Mouse (Mus musculus): ENCODE measurements at regions not wholly inside any gene's neighbourhood (a gene's known extent, or its start where the extent isn't known, plus 50 kb on each side); places are given as distances from the start of the nearest gene placed in this dataset.

- H3K9ac ChIP-seq (replicated peaks): no peak overlapping the region
- H3K4me3 ChIP-seq: no peak overlapping the region
- no peaks in the 10 kb centered on the region for H3K4me1 ChIP-seq
- H3K27me3 ChIP-seq: no peaks in the 10 kb centered on the region
- no peak overlapping the region for H3K27ac ChIP-seq (replicated peaks)
- 51% methylated on average over 3 of the region's 3 CpGs for WGBS
- H3K9me3 ChIP-seq: no peaks in the 10 kb centered on the region
- no peaks in the 10 kb centered on the region for H3K36me3 ChIP-seq
- ATAC-seq (replicated peaks): no peak
- no peak overlapping the region for H3K4me2 ChIP-seq (replicated peaks)
Measured at GRCm38 (mm10) chr14:111971857-111972256, 297.0 kb downstream of the Slitrk5 start.

GRCm38 (mm10) chr14:111995809-111996458 is 321.0 kb downstream of the Slitrk5 start:
- Histone ChIP-seq H3K27ac (replicated peaks) (no peak overlapping the region), H3K4me1 (no peaks in the 10 kb centered on the region), H3K4me3 (no peak overlapping the region), H3K36me3 (no peaks in the 10 kb centered on the region), H3K27me3 (no peaks in the 10 kb centered on the region), H3K9ac (replicated peaks) (no peak overlapping the region), H3K4me2 (replicated peaks) (no peak overlapping the region), H3K9me3 (no peaks in the 10 kb centered on the region)
- peak; percentile 82 for ATAC-seq (replicated peaks)
- WGBS: 48% methylated on average over 5 of the region's 5 CpGs

DNA sequence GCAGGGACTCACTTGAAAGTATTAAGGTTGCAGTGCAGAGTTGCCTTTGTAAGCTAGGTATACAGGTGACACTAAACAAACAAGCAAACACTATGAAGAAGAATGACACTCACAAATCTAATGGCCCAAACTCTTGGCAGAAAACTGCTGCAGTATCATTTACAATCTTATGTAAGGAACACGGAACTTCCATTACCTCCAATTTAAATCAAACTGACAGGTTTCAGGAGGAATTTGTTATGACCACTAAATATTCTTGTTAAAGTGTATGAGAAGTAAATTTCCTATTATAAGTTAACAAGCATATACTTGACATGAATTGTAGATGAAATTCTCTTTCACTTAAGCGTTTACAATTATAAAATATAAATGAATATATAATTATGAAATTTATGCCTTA is 327.2 kb downstream of the Slitrk5 start:
- Histone ChIP-seq H3K27me3 (no peaks in the 10 kb centered on the region), H3K27ac (replicated peaks) (no peak overlapping the region), H3K4me3 (no peak overlapping the region), H3K36me3 (no peaks in the 10 kb centered on the region), H3K4me2 (replicated peaks) (no peak overlapping the region), H3K9ac (replicated peaks) (no peak overlapping the region), H3K9me3 (no peaks in the 10 kb centered on the region), H3K4me1 (no peaks in the 10 kb centered on the region)
- 83% methylated on average over 2 of the region's 2 CpGs for WGBS
- no peak for ATAC-seq (replicated peaks)

DNA sequence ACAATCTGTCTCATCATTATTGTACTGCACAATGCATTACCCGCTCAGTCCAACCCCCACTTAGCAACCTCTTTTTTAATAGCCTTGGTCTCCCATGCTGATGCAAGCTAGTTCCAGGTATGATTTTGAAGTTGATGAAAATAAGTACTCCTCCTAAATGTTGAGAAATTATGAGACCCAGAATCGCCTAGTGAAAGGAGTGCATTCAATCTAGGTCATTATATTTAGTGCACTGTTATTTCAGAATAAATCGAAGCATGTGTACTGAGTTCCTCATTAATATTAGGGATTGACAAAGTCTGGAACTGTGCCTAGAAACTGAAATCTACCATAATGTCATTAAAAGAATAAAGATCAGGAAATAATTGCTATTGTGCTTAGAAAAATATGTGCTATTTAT is 328.0 kb downstream of the Slitrk5 start:
- H3K27me3 ChIP-seq: no peaks in the 10 kb centered on the region
- 0 out of 2 replicates have a peak, but pooled peaks have one; percentile 38 for ATAC-seq (replicated peaks)

DNA sequence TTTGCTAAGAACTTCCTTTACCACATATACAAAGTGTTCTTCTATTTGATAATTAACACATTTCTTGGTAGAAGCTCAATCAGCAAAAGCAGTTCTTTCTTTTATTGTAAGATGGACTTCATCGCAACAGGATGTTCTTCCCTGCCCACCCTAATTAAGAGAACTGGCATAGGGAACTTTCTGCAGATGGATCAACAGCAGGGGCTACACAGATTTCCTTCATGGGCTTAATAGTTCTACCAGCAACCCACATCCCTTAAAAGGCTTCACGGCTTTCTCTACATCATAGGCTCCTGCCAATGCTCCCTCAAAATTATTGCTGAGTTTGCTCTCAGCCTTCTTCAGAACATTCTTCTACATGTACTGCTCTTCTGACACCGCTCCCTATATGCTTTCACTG is 333.8 kb downstream of the Slitrk5 start:
- no peak overlapping the region for H3K27ac ChIP-seq (replicated peaks)
- no peaks in the 10 kb centered on the region for H3K36me3 ChIP-seq
- H3K4me1 ChIP-seq: no peaks in the 10 kb centered on the region
- WGBS: 79% methylated on average over 3 of the region's 3 CpGs
- no peak overlapping the region for H3K4me3 ChIP-seq
- no peak overlapping the region for H3K9ac ChIP-seq (replicated peaks)
- H3K4me2 ChIP-seq (replicated peaks): no peak overlapping the region
- no peaks in the 10 kb centered on the region for H3K27me3 ChIP-seq
- no peaks in the 10 kb centered on the region for H3K9me3 ChIP-seq
- ATAC-seq (replicated peaks): no peak

More for the DNA sequence above, 328.0 kb downstream of the Slitrk5 start:
- WGBS: 63% methylated on average over 3 of the region's 3 CpGs
- no peak overlapping the region for H3K4me2 ChIP-seq (replicated peaks)
- no peak overlapping the region for H3K27ac ChIP-seq (replicated peaks)
- H3K9me3 ChIP-seq: no peaks in the 10 kb centered on the region
- no peak overlapping the region for H3K9ac ChIP-seq (replicated peaks)
- no peaks in the 10 kb centered on the region for H3K36me3 ChIP-seq
- no peaks in the 10 kb centered on the region for H3K4me1 ChIP-seq
- H3K4me3 ChIP-seq: no peak overlapping the region

DNA sequence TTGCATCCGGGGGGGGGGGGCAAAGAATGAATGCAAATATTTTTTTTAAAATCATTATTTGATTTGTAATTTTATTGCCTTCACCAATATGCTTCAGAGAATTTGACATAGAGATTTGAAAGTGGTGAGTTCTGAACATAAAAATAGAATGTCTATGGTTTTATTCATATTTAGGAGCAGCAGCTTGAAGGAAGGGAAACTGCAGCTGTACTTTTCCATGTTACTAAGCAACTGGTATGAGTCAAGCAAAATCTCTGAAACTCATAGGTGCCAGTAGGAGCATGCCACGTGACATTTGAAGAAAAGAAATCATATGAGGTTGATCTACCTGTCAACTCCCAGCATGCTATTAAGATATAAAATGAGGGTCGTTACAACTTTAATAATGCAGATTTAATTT is 354.4 kb downstream of the Slitrk5 start:
- H3K4me1 ChIP-seq: no peaks in the 10 kb centered on the region

GRCm38 (mm10) chr14:112075071-112075470 is 400.2 kb downstream of the Slitrk5 start:
- no peak for ATAC-seq (replicated peaks)
- H3K9me3 ChIP-seq: no peaks in the 10 kb centered on the region
- H3K4me2 ChIP-seq (replicated peaks): no peak overlapping the region
- no peaks in the 10 kb centered on the region for H3K27me3 ChIP-seq
- no peak overlapping the region for H3K9ac ChIP-seq (replicated peaks)
- H3K27ac ChIP-seq (replicated peaks): no peak overlapping the region
- 97% methylated on average over 1 of the region's 1 CpGs for WGBS
- H3K4me3 ChIP-seq: no peak overlapping the region
- H3K36me3 ChIP-seq: no peaks in the 10 kb centered on the region
- H3K4me1 ChIP-seq: no peaks in the 10 kb centered on the region

More for the DNA sequence above, 354.4 kb downstream of the Slitrk5 start:
- Histone ChIP-seq H3K36me3 (no peaks in the 10 kb centered on the region), H3K27me3 (no peaks in the 10 kb centered on the region), H3K9ac (replicated peaks) (no peak overlapping the region), H3K4me2 (replicated peaks) (no peak overlapping the region), H3K27ac (replicated peaks) (no peak overlapping the region), H3K4me3 (no peak overlapping the region), H3K9me3 (no peaks in the 10 kb centered on the region)
- no peak for ATAC-seq (replicated peaks)
- 74% methylated on average over 3 of the region's 3 CpGs for WGBS
